Mouse (Mus musculus): ENCODE measurements at regions not wholly inside any gene's neighbourhood (a gene's known extent, or its start where the extent isn't known, plus 50 kb on each side); places are given as distances from the start of the nearest gene placed in this dataset.

DNA sequence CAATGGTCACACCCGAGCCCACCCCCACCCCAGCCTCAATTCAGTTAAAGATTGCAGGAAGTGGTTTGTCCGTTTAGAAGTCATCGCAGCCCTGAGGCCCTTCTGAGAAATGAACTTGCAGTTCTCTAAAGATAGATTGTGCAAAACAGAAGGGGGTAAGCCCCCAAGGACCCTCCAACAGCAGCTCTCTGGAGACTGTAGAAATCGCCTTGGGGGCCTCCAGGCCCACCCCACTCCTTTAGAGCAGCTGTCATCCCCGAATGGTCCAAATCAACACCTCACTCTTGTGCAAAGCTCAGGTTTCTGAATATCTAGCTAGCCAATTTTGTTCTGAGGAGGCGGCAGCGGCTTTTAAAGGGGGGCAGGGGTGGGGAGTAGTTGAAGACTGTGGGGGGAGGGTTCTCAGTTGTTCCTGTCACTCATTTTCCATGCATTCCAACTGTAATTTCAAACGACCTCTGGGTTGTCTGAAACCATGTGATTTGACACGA lies 186.9 kb downstream of the Gsdmc2 start:
- Histone ChIP-seq H3K27me3 (ENCODE audit: control insufficient read depth in 1 of 2, insufficient read depth in 2 of 2, low read length in 2 of 2) (no peaks in the 10 kb centered on the region), H3K4me1 (ENCODE audit: control insufficient read depth in 1 of 2, insufficient read depth in 2 of 2, low read length in 2 of 2) (no peaks in the 10 kb centered on the region), H3K4me3 (ENCODE audit: control insufficient read depth in 1 of 2, insufficient read depth in 1 of 2, low read depth in 2 of 2, low read length in 2 of 2) (no peak overlapping the region), H3K9me3 (replicated peaks; ENCODE audit: insufficient read depth, low read length) (no peaks in the 10 kb centered on the region), H3K79me2 (ENCODE audit: control insufficient read depth, insufficient read depth, low read length, poor library complexity) (no peaks in the 10 kb centered on the region), H3K36me3 (ENCODE audit: control insufficient read depth in 1 of 2, insufficient read depth in 2 of 2, low read length in 2 of 2) (no peaks in the 10 kb centered on the region), H3K27ac (ENCODE audit: control insufficient read depth, low read depth, low read length) (no peak overlapping the region), H3K9ac (ENCODE audit: control insufficient read depth, low read depth, low read length, poor library complexity, severe bottlenecking) (no peak overlapping the region)
- TF ChIP-seq EP300 (IDR thresholded peaks at IDR 0.05; ENCODE audit: low read depth in 1 of 2, low read length in 2 of 2): no peak
- no peak for TF ChIP-seq RCOR1 (IDR thresholded peaks at IDR 0.05; ENCODE audit: low read depth, low read length)
- DNase-seq (ENCODE audit: low read depth, low spot score): no peak

DNA sequence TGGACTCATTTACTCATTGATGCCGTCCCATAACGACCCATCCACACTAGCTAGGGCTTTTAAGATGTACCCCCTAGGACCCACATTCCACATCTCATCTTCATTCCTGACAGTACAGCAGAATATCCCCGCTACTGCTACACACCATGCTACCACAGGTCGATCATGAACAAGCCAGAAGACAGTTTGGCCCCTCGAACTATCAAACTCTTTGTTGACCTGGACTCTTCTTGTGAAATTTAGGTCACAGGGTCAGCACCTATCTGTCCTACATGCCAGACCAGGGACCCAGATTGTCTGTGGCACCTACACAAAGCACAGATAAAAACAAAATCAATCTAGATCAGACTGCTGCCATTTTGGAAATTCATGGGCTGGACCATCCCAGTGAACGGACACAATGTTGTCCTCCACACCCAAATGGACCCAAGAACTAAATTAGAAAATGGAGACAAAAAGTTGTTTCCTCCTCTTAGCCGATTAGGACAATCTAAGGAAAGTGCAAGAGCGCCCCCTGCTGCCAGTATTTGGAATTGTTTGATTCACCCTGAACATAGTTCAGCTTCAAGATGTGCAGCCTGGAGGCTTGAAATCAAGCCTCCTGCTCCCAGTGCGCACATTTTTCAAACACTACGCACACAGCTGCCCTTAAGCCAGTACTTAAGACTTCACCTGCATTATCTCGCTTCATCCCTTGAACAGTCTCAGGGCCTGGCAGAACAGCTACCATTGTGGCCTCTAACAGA lies 192.6 kb downstream of the Gsdmc2 start:
- peak; percentile 76 for DNase-seq (ENCODE audit: low read depth, low spot score)
- Histone ChIP-seq H3K4me3 (ENCODE audit: control insufficient read depth in 1 of 2, insufficient read depth in 1 of 2, low read depth in 2 of 2, low read length in 2 of 2) (no peak overlapping the region), H3K9me3 (replicated peaks; ENCODE audit: insufficient read depth, low read length) (no peaks in the 10 kb centered on the region), H3K9ac (ENCODE audit: control insufficient read depth, low read depth, low read length, poor library complexity, severe bottlenecking) (no peak overlapping the region), H3K27ac (ENCODE audit: control insufficient read depth, low read depth, low read length) (no peak overlapping the region), H3K79me2 (ENCODE audit: control insufficient read depth, insufficient read depth, low read length, poor library complexity) (no peaks in the 10 kb centered on the region), H3K27me3 (ENCODE audit: control insufficient read depth in 1 of 2, insufficient read depth in 2 of 2, low read length in 2 of 2) (no peaks in the 10 kb centered on the region), H3K36me3 (ENCODE audit: control insufficient read depth in 1 of 2, insufficient read depth in 2 of 2, low read length in 2 of 2) (no peaks in the 10 kb centered on the region), H3K4me1 (ENCODE audit: control insufficient read depth in 1 of 2, insufficient read depth in 2 of 2, low read length in 2 of 2) (no peaks in the 10 kb centered on the region)
- TF ChIP-seq SMC3 (IDR thresholded peaks at IDR 0.05; ENCODE audit: low read depth, low read length) (peak; percentile 94), TCF12 (IDR thresholded peaks at IDR 0.05; ENCODE audit: low read depth, low read length) (no peak), CTCF (IDR thresholded peaks at IDR 0.05 in 2 of 3, conservative IDR thresholded peaks at IDR 0.05 in 1 of 3; ENCODE audit: control insufficient read depth in 1 of 3, insufficient read depth in 1 of 3, low read depth in 2 of 3, low read length in 3 of 3, poor library complexity in 1 of 3, severe bottlenecking in 1 of 3) (peak; percentile 67 to 91 (median 90)), MAFK (IDR thresholded peaks at IDR 0.05; ENCODE audit: borderline replicate concordance, low read depth, low read length) (no peak), UBTF (IDR thresholded peaks at IDR 0.05; ENCODE audit: borderline replicate concordance, insufficient read depth, low read depth, low read length) (no peak), ZNF384 (IDR thresholded peaks at IDR 0.05; ENCODE audit: low read depth, low read length) (no peak), USF1 (IDR thresholded peaks at IDR 0.05; ENCODE audit: low read depth, low read length) (no peak), MXI1 (IDR thresholded peaks at IDR 0.05; ENCODE audit: low read depth, low read length) (no peak), ZMIZ1 (IDR thresholded peaks at IDR 0.05; ENCODE audit: low read depth, low read length) (no peak), MAX (IDR thresholded peaks at IDR 0.05; ENCODE audit: low read length) (no peak), NRF1 (IDR thresholded peaks at IDR 0.05; ENCODE audit: insufficient read depth, low read depth, low read length, poor library complexity, severe bottlenecking) (no peak), POLR2AphosphoS5 (IDR thresholded peaks at IDR 0.05; ENCODE audit: borderline replicate concordance, low read depth, low read length) (no peak), RCOR1 (IDR thresholded peaks at IDR 0.05; ENCODE audit: low read depth, low read length) (no peak), JUND (IDR thresholded peaks at IDR 0.05; ENCODE audit: low read depth, low read length) (no peak), ETS1 (IDR thresholded peaks at IDR 0.05; ENCODE audit: low read depth, low read length) (no peak), MYB (IDR thresholded peaks at IDR 0.05; ENCODE audit: low read depth, low read length) (no peak), GABPA (IDR thresholded peaks at IDR 0.05; ENCODE audit: low read depth, low read length) (no peak), MYC (IDR thresholded peaks at IDR 0.05; ENCODE audit: low read depth, low read length) (no peak), CHD2 (IDR thresholded peaks at IDR 0.05; ENCODE audit: low read length) (no peak), RAD21 (IDR thresholded peaks at IDR 0.05; ENCODE audit: low read depth, low read length) (peak; percentile 99), ZC3H11A (IDR thresholded peaks at IDR 0.05; ENCODE audit: low read depth, low read length) (peak; percentile 94), ELF1 (IDR thresholded peaks at IDR 0.05; ENCODE audit: low read depth, low read length) (no peak)
